Mouse (Mus musculus) embryo, embryonic 11.5 days (tissue): ENCODE results near the gene Gm10160.
"Not testable (repeated sequence)": the region's sequence is repeated elsewhere in the genome, so short reads cannot be mapped to it uniquely, and the experiment has no call there.

Source experiments
- DNase-seq: peaks from one replicate; pipeline ENCODE4 v3.0.0-alpha.2; 2012; ENCODE audit warnings: low read depth, low spot score

Gene Gm10160

GRCm38 (mm10) chr7:81858236-81858635 is 2.6 kb upstream of the Gm10160 start:
- DNase-seq: no peak

DNA sequence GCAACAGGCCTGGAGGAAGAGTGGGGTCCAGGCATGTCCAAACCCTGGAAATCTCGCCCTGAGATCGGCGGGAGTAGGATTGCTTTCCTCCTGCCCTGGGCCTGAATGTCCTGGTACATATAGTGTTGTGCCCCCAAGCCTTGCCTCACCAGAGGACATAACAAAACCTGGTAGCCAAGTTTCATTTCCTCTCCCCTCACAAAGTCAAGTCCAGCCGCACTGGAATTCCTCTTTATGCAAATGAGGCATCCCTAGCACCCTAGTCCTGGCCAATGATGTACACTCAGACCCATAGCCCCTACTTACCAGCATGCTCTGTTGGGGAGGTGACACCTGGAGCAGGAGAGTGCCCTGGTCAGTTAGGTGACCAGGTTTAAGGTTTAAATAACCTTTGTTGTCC is 627 bp upstream of the Gm10160 start:
- no peak for DNase-seq

GRCm38 (mm10) chr7:81854568-81855307 is 856 bp downstream of the Gm10160 start:
- no peak for DNase-seq

- DNase-seq: no peak
These were observed 3.9 kb downstream of the Gm10160 start for GRCm38 (mm10) chr7:81851706-81852105.

GRCm38 (mm10) chr7:81850171-81850570 is 5.4 kb downstream of the Gm10160 start:
- DNase-seq: no peak

GRCm38 (mm10) chr7:81849633-81850032 is 6.0 kb downstream of the Gm10160 start:
- no peak for DNase-seq

- no peak for DNase-seq
These were observed 6.4 kb downstream of the Gm10160 start for GRCm38 (mm10) chr7:81849214-81849613.

DNA sequence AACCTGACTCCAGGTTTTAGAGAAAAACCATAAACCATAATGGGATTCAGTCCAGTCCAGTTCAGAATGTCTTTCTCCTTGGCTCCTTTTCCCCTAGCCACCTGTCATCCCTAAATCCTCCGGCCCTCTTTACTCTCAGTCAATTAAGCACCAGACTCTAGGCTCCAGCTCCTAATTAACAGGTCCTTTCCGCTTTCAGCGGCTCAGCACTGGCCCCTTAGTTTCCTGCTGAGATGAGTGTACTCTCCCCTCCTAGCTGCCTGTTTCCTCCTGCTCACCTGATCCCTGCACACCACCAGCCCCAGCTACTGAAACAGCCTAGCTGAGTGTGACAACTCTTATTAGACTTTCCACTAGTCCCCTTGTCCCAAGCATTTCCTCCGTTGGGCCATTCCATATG is 7.8 kb downstream of the Gm10160 start:
- DNase-seq: no peak

GRCm38 (mm10) chr7:81847010-81847409 is 8.6 kb downstream of the Gm10160 start:
- no peak for DNase-seq

DNA sequence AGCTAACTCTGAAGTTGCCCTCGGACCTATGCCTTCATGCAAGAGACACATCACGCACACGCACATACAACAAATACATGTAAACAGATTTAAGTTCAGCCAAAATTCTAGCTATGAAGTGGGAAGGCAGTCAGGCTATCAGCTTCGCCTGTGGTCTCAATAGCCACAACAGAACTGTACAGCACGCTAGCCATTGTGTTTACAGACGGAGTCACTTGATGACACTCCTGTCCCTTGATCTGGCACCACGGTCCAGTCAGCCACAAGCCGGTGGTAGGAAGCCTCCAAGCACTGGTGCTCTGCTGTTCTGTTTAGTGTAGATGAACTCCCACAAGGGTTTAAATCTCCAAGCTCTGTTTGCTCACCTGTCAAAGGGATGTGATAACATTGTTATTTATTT is 9.6 kb downstream of the Gm10160 start:
- DNase-seq: no peak

DNA sequence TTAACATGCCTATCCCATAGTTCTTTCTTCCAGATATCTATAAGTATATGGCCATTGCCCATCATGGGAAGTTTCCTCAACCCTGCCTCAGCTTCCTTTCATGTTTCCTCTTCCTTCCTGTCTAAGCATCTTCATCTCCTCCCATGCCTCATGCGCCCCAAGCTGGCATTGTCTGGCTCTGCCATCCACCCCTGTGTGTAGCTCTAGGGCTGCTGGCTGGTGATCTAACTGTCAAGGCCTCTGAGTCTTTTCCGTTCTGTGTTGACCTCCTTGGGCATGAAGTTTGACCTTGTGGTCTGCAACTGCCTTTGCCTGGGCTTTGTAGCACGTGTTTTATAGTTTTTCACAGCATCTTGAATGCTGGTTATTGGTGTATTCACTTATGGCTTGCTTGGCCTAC is 10.3 kb downstream of the Gm10160 start:
- no peak for DNase-seq

DNA sequence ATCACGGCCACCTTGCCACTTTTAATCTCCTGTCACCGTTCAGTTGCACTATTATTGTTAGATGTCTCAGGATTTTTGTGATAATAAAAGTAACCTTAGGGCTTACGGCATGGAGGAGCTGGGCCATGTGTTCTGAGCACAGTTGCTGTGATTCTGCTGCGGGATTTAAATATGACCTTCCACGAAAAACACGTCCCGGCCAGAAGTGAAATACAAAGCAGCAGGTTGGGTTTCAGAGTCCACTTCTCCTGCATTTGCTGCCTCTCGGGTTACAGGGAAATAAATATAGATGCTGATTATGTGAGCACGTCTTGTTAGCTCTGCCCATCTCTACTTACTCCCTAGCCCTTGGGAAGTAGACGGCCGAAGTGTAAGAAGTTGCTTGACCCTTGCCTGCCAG is 10.8 kb downstream of the Gm10160 start:
- no peak for DNase-seq

DNA sequence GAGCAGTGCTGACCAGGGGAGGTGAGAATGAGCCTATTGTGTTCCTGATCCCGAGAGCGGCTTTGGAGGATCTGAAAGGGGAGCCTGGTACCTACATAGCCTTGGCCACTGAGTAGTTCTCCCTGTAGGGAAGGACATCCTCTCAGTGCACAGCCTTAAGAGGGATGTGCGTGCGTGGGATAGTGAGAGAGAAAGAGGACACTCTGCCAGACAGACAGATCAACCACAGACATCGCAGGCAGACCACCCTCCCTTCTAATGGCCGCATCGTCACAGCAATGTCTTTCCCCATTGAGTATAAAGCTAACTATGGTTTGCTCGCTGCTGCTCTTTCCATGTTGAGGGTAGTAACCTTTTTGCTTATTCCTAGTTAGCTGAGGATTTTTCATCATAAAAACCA is 11.7 kb downstream of the Gm10160 start:
- DNase-seq: no peak

GRCm38 (mm10) chr7:81842998-81843397 is 12.6 kb downstream of the Gm10160 start:
- DNase-seq: no peak

DNA sequence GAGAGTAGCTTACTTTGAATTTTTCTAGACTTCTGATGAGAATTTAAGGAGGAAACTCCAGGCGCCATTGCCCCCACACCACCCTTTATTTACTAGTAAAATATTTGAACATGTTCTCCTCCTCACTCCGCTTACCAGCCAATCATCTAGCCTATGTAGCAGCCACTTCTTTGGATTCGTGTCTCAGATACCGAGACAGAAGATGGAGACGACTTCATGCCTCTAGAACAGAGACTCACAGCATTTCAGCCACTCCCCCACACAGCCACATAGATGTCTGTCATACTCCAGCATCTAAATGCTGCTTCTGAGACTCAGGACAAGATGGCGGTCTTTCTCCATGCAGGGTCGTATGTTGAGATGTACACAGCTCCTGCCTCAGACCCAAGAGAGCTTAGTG is 13.5 kb downstream of the Gm10160 start:
- no peak for DNase-seq

DNA sequence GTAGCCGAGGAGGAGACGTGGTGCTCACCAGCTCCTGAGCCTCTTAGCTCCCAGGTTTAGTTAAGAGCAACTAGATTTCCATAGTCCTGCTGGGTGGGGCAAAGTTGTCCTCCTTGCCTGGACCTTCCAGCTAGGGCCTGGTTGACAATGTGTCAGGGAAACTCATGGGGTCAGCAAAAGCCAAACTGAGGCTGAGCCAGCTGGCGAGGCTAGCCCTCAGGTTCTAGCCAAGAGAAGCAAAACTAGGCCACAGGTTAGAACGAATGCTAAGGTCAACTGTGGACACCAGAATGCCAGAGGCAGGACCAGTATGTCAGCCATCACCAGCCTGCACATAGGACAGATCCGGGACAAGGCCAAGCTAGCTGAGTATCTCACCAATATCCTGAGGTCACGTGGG is 14.2 kb downstream of the Gm10160 start:
- no peak for DNase-seq

- no peak for DNase-seq
These were observed 14.9 kb downstream of the Gm10160 start for GRCm38 (mm10) chr7:81840661-81841181.

GRCm38 (mm10) chr7:81839746-81840145 is 15.8 kb downstream of the Gm10160 start:
- no peak for DNase-seq

DNA sequence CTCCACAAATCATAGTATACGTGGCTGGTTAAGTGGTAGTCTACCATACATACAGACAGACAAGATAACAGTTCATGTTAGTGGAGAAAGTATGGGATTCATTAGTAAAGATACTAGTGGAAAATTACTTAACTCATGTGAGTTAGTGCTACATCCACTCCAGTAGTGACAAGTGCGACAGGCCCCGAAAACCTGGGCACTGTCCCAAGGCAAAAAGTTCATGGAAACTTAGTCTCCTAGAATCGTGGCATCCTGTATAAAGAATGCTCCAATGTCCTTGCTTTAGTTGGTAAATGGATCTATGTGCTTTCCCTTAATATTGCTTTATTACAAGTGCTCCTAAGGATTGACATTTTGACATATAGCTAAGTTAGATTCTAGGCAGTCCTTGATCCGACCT is 17.8 kb downstream of the Gm10160 start:
- not testable (repeated sequence) for DNase-seq

- DNase-seq: no peak
These were observed 20.2 kb downstream of the Gm10160 start for GRCm38 (mm10) chr7:81835430-81835829.

- no peak for DNase-seq
These were observed 20.7 kb downstream of the Gm10160 start for GRCm38 (mm10) chr7:81834847-81835246.

DNA sequence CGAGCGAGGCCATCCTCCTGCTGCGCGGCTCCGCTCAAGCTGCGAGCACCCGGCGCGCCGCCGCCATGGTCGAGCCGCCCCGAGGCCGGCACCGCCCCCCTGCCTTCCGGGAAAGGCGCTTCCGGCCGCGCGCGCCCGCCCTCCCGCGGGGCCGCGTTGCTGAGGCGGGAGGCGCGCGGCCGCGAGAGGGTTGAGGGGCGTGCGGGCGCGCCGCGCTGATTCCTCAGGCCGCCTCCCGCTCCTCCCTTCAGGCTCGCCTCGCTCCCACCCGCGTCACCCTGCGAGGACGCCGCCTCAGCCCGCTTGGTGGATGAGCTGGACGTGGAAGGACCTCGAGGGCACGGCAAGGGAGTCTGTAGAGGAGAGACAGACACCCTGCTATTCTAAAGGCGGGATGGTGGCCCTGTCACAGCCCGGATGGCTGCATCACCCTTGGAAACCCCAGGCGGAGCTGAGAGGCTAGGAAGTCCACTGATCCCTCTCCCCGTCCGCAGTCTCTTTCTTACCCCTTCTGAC is 26.2 kb downstream of the Gm10160 start, which contains the start of gene Btbd1:
Gene Btbd1 (minus strand): TSS at position 53 of the 516 bp plus-strand sequence.
- DNase-seq: peak; percentile 74

DNA sequence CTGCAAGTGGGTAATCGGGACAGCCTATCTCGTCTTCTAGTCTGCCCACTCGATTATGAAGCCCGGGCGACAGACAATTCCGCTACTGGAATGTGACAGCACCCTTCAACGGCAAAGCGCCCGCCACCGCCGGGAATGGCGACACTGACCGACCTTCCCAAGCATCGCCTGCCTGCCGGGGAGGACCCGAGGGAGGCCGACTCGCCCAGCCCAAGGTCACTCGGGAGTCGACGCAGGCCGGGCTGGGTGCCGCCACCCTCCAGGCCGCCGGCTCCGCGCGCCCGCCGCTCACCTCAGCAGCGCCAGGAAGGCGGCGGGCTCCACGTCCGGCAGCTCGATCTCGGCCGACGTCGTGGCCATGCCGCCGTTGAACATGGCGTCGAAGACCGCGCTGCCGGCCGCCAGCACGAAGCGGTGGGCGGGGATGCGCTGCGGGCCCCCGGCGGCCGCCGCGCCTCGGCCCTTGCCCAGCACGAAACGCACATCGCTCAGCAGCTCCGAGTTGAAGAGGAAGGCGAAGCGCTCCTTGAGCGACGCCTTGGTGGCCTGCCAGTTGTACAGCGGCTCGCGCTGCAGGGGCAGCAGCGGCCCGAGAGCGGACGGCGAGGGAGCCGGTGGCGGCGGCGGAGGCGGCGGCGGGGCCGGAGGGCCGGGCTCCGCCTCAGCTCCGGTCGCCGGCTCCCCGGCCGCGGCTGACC is 26.8 kb downstream of the Gm10160 start:
- no peak for DNase-seq
